Mouse (Mus musculus) spleen, adult 2 months (tissue): ENCODE measurements around the gene Tmtc1.

ENCODE experiments used
- CTCF ChIP-seq: fragments of 200-500 bp; IDR thresholded peaks from 2 replicates; pipeline ENCODE4 v1.5.1; 2011; ENCODE audit warnings: mild to moderate bottlenecking, inconsistent platforms; ENCODE audit not compliant: insufficient read depth, insufficient read length, insufficient replicate concordance; ENCODE audit errors: extremely low read depth
- POLR2A ChIP-seq: fragments of 200-500 bp; IDR thresholded peaks from 2 replicates; pipeline ENCODE4 v1.6.1; 2011; ENCODE audit warnings: low read depth, low read length, inconsistent platforms

GRCm38 (mm10) chr6:148294506-148294905 lies 149.7 kb downstream of the Tmtc1 start:
- TF ChIP-seq POLR2A = no peak
- TF ChIP-seq CTCF = no peak
